Mouse (Mus musculus): ENCODE measurements around the gene Efcab9. TPM values are rescaled to one million over a fixed set of nuclear protein-coding genes. Genes with fewer than 3 reads are reported as not detected.
A peak's percentile ranks its signal among the peaks of the same experiment; 100 is the strongest.

The Efcab9 gene
- polyA plus RNA-seq, 1 experiment from 2014 or later = 0.53 TPM

GRCm38 (mm10) chr11:32505091-32505739, 26.7 kb downstream of the Efcab9 start:
- WGBS = 69% methylated on average over 7 of the region's 7 CpGs
- Histone ChIP-seq H3K9ac (no peak overlapping the region), H3K36me3 (peaks cover 7% of the 10 kb centered on the region; the same call in 1 of the 2 replicates), H3K9me3 (no peaks in the 10 kb centered on the region), H3K4me3 (replicated peaks) (no peak overlapping the region), H3K4me2 (no peak overlapping the region), H3K4me1 (no peaks in the 10 kb centered on the region), H3K27me3 (replicated peaks) (no peaks in the 10 kb centered on the region), H3K27ac (no peak overlapping the region)
- no peak for ATAC-seq (ENCODE audit: insufficient read depth, low FRiP score, low read depth)

- H3K27me3 ChIP-seq (replicated peaks) = no peaks in the 10 kb centered on the region
- H3K9me3 ChIP-seq = no peaks in the 10 kb centered on the region
- WGBS = 91% methylated on average over 2 of the region's 2 CpGs
- H3K9ac ChIP-seq = no peak overlapping the region
- no peak overlapping the region for H3K27ac ChIP-seq
- no peak for ATAC-seq (ENCODE audit: insufficient read depth, low FRiP score, low read depth)
- H3K4me3 ChIP-seq (replicated peaks) = no peak overlapping the region
- no peak overlapping the region for H3K4me2 ChIP-seq
- peaks cover 7% of the 10 kb centered on the region; the same call in 1 of the 2 replicates for H3K36me3 ChIP-seq
- no peaks in the 10 kb centered on the region for H3K4me1 ChIP-seq
Observed at GRCm38 (mm10) chr11:32503711-32504110, 28.2 kb downstream of the Efcab9 start.

GRCm38 (mm10) chr11:32499931-32500330, 31.9 kb downstream of the Efcab9 start:
- no peaks in the 10 kb centered on the region for H3K4me1 ChIP-seq
- no peak overlapping the region for H3K9ac ChIP-seq
- no peak overlapping the region for H3K4me2 ChIP-seq
- no peak for ATAC-seq (ENCODE audit: insufficient read depth, low FRiP score, low read depth)
- no peak overlapping the region for H3K4me3 ChIP-seq (replicated peaks)
- 91% methylated on average over 4 of the region's 4 CpGs for WGBS
- H3K9me3 ChIP-seq = no peaks in the 10 kb centered on the region
- H3K27ac ChIP-seq = no peak overlapping the region
- peaks cover 7% of the 10 kb centered on the region; the same call in 1 of the 2 replicates for H3K36me3 ChIP-seq
- no peaks in the 10 kb centered on the region for H3K27me3 ChIP-seq (replicated peaks)

- no peak overlapping the region for H3K27ac ChIP-seq
- H3K9ac ChIP-seq = no peak overlapping the region
- no peaks in the 10 kb centered on the region for H3K9me3 ChIP-seq
- H3K4me1 ChIP-seq = no peaks in the 10 kb centered on the region
- 82% methylated on average over 7 of the region's 7 CpGs for WGBS
- H3K4me2 ChIP-seq = no peak overlapping the region
- no peak overlapping the region for H3K4me3 ChIP-seq (replicated peaks)
- ATAC-seq (ENCODE audit: insufficient read depth, low FRiP score, low read depth) = no peak
- H3K36me3 ChIP-seq = peaks cover 7% of the 10 kb centered on the region; the same call in 1 of the 2 replicates
- H3K27me3 ChIP-seq (replicated peaks) = no peaks in the 10 kb centered on the region
Observed at GRCm38 (mm10) chr11:32498757-32499535, 32.9 kb downstream of the Efcab9 start.

- ATAC-seq (ENCODE audit: insufficient read depth, low FRiP score, low read depth) = no peak
- Histone ChIP-seq H3K4me2 (no peak overlapping the region), H3K9me3 (no peaks in the 10 kb centered on the region), H3K4me1 (no peaks in the 10 kb centered on the region), H3K4me3 (replicated peaks) (no peak overlapping the region), H3K27me3 (replicated peaks) (no peaks in the 10 kb centered on the region), H3K27ac (no peak overlapping the region), H3K36me3 (no peaks in the 10 kb centered on the region), H3K9ac (no peak overlapping the region)
- 75% methylated on average over 2 of the region's 2 CpGs for WGBS
Observed at GRCm38 (mm10) chr11:32495283-32495682, 36.6 kb downstream of the Efcab9 start.

- Histone ChIP-seq H3K4me3 (replicated peaks) (no peak overlapping the region), H3K9ac (no peak overlapping the region), H3K36me3 (no peaks in the 10 kb centered on the region), H3K4me1 (peaks cover 14% of the 10 kb centered on the region), H3K9me3 (no peaks in the 10 kb centered on the region), H3K27me3 (replicated peaks) (no peaks in the 10 kb centered on the region), H3K4me2 (no peak overlapping the region), H3K27ac (no peak overlapping the region)
- ATAC-seq (ENCODE audit: insufficient read depth, low FRiP score, low read depth) = no peak
Observed at GRCm38 (mm10) chr11:32493312-32493711, 38.6 kb downstream of the Efcab9 start.

- H3K9ac ChIP-seq = no peak overlapping the region
- no peak overlapping the region for H3K4me3 ChIP-seq (replicated peaks)
- no peak overlapping the region for H3K27ac ChIP-seq
- no peak overlapping the region for H3K4me2 ChIP-seq
- H3K9me3 ChIP-seq = no peaks in the 10 kb centered on the region
- ATAC-seq (ENCODE audit: insufficient read depth, low FRiP score, low read depth) = no peak
- H3K36me3 ChIP-seq = no peaks in the 10 kb centered on the region
- H3K27me3 ChIP-seq (replicated peaks) = no peaks in the 10 kb centered on the region
- H3K4me1 ChIP-seq = peaks cover 14% of the 10 kb centered on the region
- 90% methylated on average over 2 of the region's 2 CpGs for WGBS
Observed at GRCm38 (mm10) chr11:32491079-32491478, 40.8 kb downstream of the Efcab9 start.

GRCm38 (mm10) chr11:32488808-32489670, 42.8 kb downstream of the Efcab9 start:
- WGBS = 59% methylated on average over 5 of the region's 5 CpGs

GRCm38 (mm10) chr11:32488344-32488743, 43.5 kb downstream of the Efcab9 start:
- no peak overlapping the region for H3K9ac ChIP-seq
- H3K9me3 ChIP-seq = no peaks in the 10 kb centered on the region
- peaks cover 14% of the 10 kb centered on the region for H3K4me1 ChIP-seq
- no peak overlapping the region for H3K4me2 ChIP-seq
- no peak overlapping the region for H3K4me3 ChIP-seq (replicated peaks)
- no peaks in the 10 kb centered on the region for H3K27me3 ChIP-seq (replicated peaks)
- H3K27ac ChIP-seq = peak overlapping the region; percentile 4; the same call in 1 of the 2 replicates
- no peak for ATAC-seq (ENCODE audit: insufficient read depth, low FRiP score, low read depth)
- no peaks in the 10 kb centered on the region for H3K36me3 ChIP-seq

More at GRCm38 (mm10) chr11:32488808-32489670, 42.8 kb downstream of the Efcab9 start:
- H3K4me3 ChIP-seq (replicated peaks) = no peak overlapping the region
- H3K27me3 ChIP-seq (replicated peaks) = no peaks in the 10 kb centered on the region
- ATAC-seq (ENCODE audit: insufficient read depth, low FRiP score, low read depth) = no peak
- H3K4me1 ChIP-seq = peaks cover 14% of the 10 kb centered on the region
- no peaks in the 10 kb centered on the region for H3K36me3 ChIP-seq
- peak overlapping the region; percentile 4; the same call in 1 of the 2 replicates for H3K27ac ChIP-seq
- no peak overlapping the region for H3K9ac ChIP-seq
- H3K4me2 ChIP-seq = no peak overlapping the region
- H3K9me3 ChIP-seq = no peaks in the 10 kb centered on the region

- H3K4me1 ChIP-seq = peaks cover 14% of the 10 kb centered on the region
- WGBS = 82% methylated on average over 3 of the region's 3 CpGs
- H3K9me3 ChIP-seq = no peaks in the 10 kb centered on the region
- no peak for ATAC-seq (ENCODE audit: insufficient read depth, low FRiP score, low read depth)
- no peak overlapping the region for H3K9ac ChIP-seq
- no peaks in the 10 kb centered on the region for H3K36me3 ChIP-seq
- H3K4me2 ChIP-seq = no peak overlapping the region
- no peak overlapping the region for H3K4me3 ChIP-seq (replicated peaks)
- H3K27me3 ChIP-seq (replicated peaks) = no peaks in the 10 kb centered on the region
- no peak overlapping the region; the same call in 1 of the 2 replicates for H3K27ac ChIP-seq
Observed at GRCm38 (mm10) chr11:32487501-32487900, 44.4 kb downstream of the Efcab9 start.

GRCm38 (mm10) chr11:32486621-32487020, 45.3 kb downstream of the Efcab9 start:
- no peaks in the 10 kb centered on the region for H3K27me3 ChIP-seq (replicated peaks)
- 60% methylated on average over 3 of the region's 3 CpGs for WGBS

More at GRCm38 (mm10) chr11:32486621-32487020, 45.3 kb downstream of the Efcab9 start:
- Histone ChIP-seq H3K4me1 (peaks cover 14% of the 10 kb centered on the region), H3K9me3 (no peaks in the 10 kb centered on the region), H3K4me2 (no peak overlapping the region), H3K9ac (no peak overlapping the region), H3K36me3 (no peaks in the 10 kb centered on the region), H3K27ac (no peak overlapping the region), H3K4me3 (replicated peaks) (no peak overlapping the region)
- ATAC-seq (ENCODE audit: insufficient read depth, low FRiP score, low read depth) = no peak
